Mouse (Mus musculus) lung, postnatal 0 days (tissue): ENCODE data around the gene Usp20.

Experiments used
- CTCF ChIP-seq: IDR thresholded peaks from 2 replicates; pipeline ENCODE4 v1.5.1; 2016; ENCODE audit warnings: antibody characterized with exemption, mild to moderate bottlenecking
- EP300 ChIP-seq: IDR thresholded peaks from 2 replicates; pipeline ENCODE4 v1.6.1; 2016; ENCODE audit warnings: antibody characterized with exemption, mild to moderate bottlenecking, control low read depth

- no peak; the same call in 1 of the 2 replicates for TF ChIP-seq CTCF
- no peak for TF ChIP-seq EP300
Measured at GRCm38 (mm10) chr2:30981790-30982513, at the start of gene Usp20, which contains the start of gene BC005624.
